Mouse (Mus musculus): ENCODE measurements around the gene Bpnt1.
A peak's percentile ranks its signal among the peaks of the same experiment; 100 is the strongest.
"Not testable (repeated sequence)": the region's sequence is repeated elsewhere in the genome, so short reads cannot be mapped to it uniquely, and the experiment has no call there.

The Bpnt1 gene

GRCm38 (mm10) chr1:185331983-185332430, at the start of gene Bpnt1:
TSS of gene Bpnt1 (plus strand) at chr1:185332149.
- DNase-seq = peak; percentile 75 to 81

GRCm38 (mm10) chr1:185282846-185283245, 49.1 kb upstream of the Bpnt1 start:
- DNase-seq = no peak

- DNase-seq = no peak
These were observed 48.7 kb upstream of the Bpnt1 start for GRCm38 (mm10) chr1:185283247-185283646.

GRCm38 (mm10) chr1:185284740-185285139, 47.2 kb upstream of the Bpnt1 start:
- no peak for DNase-seq

- DNase-seq = no peak
These were observed 46.8 kb upstream of the Bpnt1 start for GRCm38 (mm10) chr1:185285171-185285570.

- no peak for DNase-seq
These were observed 44.9 kb upstream of the Bpnt1 start for GRCm38 (mm10) chr1:185287066-185287465.

- no peak for DNase-seq
These were observed 42.7 kb upstream of the Bpnt1 start for GRCm38 (mm10) chr1:185289231-185289630.

- DNase-seq = no peak
These were observed 40.6 kb upstream of the Bpnt1 start for GRCm38 (mm10) chr1:185291336-185291735.

- no peak for DNase-seq
These were observed 39.1 kb upstream of the Bpnt1 start for GRCm38 (mm10) chr1:185292646-185293360.

- no peak for DNase-seq
These were observed 35.1 kb upstream of the Bpnt1 start for GRCm38 (mm10) chr1:185296850-185297249.

- no peak for DNase-seq
These were observed 33.5 kb upstream of the Bpnt1 start for GRCm38 (mm10) chr1:185298496-185298895.

GRCm38 (mm10) chr1:185302816-185303215, 29.1 kb upstream of the Bpnt1 start:
- no peak for DNase-seq

GRCm38 (mm10) chr1:185306836-185307235, 25.1 kb upstream of the Bpnt1 start:
- DNase-seq = no peak

- no peak for DNase-seq
These were observed 24.3 kb upstream of the Bpnt1 start for GRCm38 (mm10) chr1:185307645-185308044.

GRCm38 (mm10) chr1:185308334-185308733, 23.6 kb upstream of the Bpnt1 start:
- no peak for DNase-seq

- no peak for DNase-seq
These were observed 23.0 kb upstream of the Bpnt1 start for GRCm38 (mm10) chr1:185308908-185309307.

- no peak for DNase-seq
These were observed 20.0 kb upstream of the Bpnt1 start for GRCm38 (mm10) chr1:185311949-185312348.

- no peak for DNase-seq
These were observed 17.4 kb upstream of the Bpnt1 start for GRCm38 (mm10) chr1:185314546-185314945.

- no peak for DNase-seq
These were observed 15.9 kb upstream of the Bpnt1 start for GRCm38 (mm10) chr1:185315846-185316568.

GRCm38 (mm10) chr1:185327754-185328345, 4.1 kb upstream of the Bpnt1 start:
- not testable (repeated sequence) for DNase-seq

- DNase-seq = peak; percentile 94 to 96
These were observed 3.0 kb upstream of the Bpnt1 start, which contains the start of gene Iars2 for GRCm38 (mm10) chr1:185328721-185329610. TSS of gene Iars2 (minus strand) at chr1:185329396.

GRCm38 (mm10) chr1:185329851-185330250, 2.1 kb upstream of the Bpnt1 start:
- no peak for DNase-seq

- no peak for DNase-seq
These were observed 585 bp upstream of the Bpnt1 start for GRCm38 (mm10) chr1:185331364-185331763.
